ENCODE assay signal across 8 mouse cellular contexts in genomic region chr7:81344544-81345446, GRCm38 (mm10). TPM values are rescaled to one million over a fixed set of nuclear protein-coding genes. Genes with fewer than 3 reads are reported as not detected.
DNase-seq lines count a peak whose midpoint lies in the region; ATAC-seq and TF ChIP-seq lines count a peak whose summit lies in the region.

Gene Rps17, minus strand, starts transcription at chr7:81345254.

- peak within 1 kb of the TSS; percentile 69 for H3K27ac ChIP-seq in forebrain, postnatal 0 days (ENCODE audit: low read depth, low read length)
- H3K27ac ChIP-seq in lung, embryonic 15.5 days = peak within 1 kb of the TSS; percentile 90

- peak within 1 kb of the TSS; percentile 79 for H3K4me2 ChIP-seq in forebrain, postnatal 0 days (ENCODE audit: low read depth)
- H3K4me2 ChIP-seq in lung, embryonic 15.5 days = peak within 1 kb of the TSS; percentile 85

- H3K27me3 ChIP-seq in G1E (ENCODE audit: insufficient read depth, low read length) = peaks cover 13% of the 10 kb centered on the region
- no peaks in the 10 kb centered on the region for H3K27me3 ChIP-seq in forebrain, postnatal 0 days (ENCODE audit: insufficient read depth, low read length)
- peaks cover 5% of the 10 kb centered on the region; the same call in 1 of the 2 replicates for H3K27me3 ChIP-seq in lung, embryonic 15.5 days

- whole genome bisulfite sequencing in forebrain, postnatal 0 days = 1% methylated on average over 85 of the region's 85 CpGs
- WGBS in lung, embryonic 15.5 days = under 1% methylated on average over 85 of the region's 85 CpGs

- H3K36me3 ChIP-seq in G1E (replicated peaks) = peaks cover 49% of the 10 kb centered on the region
- H3K36me3 ChIP-seq in forebrain, postnatal 0 days (ENCODE audit: insufficient read depth) = peaks cover 20% of the 10 kb centered on the region
- H3K36me3 ChIP-seq in lung, embryonic 15.5 days = peaks cover 39% of the 10 kb centered on the region

- no peaks in the 10 kb centered on the region for H3K9me3 ChIP-seq in G1E (replicated peaks)
- no peaks in the 10 kb centered on the region for H3K9me3 ChIP-seq in forebrain, postnatal 0 days (ENCODE audit: low read length)
- no peaks in the 10 kb centered on the region for H3K9me3 ChIP-seq in lung, embryonic 15.5 days

- H3K4me3 ChIP-seq in G1E (ENCODE audit: low read depth, low read length) = peak within 1 kb of the TSS; percentile 91
- peak within 1 kb of the TSS; percentile 84 for H3K4me3 ChIP-seq in forebrain, postnatal 0 days (ENCODE audit: low read depth, low read length)
- H3K4me3 ChIP-seq in lung, embryonic 15.5 days = peak within 1 kb of the TSS; percentile 73

- peak; percentile 67 for TF ChIP-seq CTCF in G1E (IDR thresholded peaks at IDR 0.05; ENCODE audit: low read depth, low read length)
- TF ChIP-seq CTCF in forebrain, postnatal 0 days (IDR thresholded peaks at IDR 0.05; ENCODE audit: low read depth) = peak; percentile 95

- H3K9ac ChIP-seq in forebrain, postnatal 0 days = peak within 1 kb of the TSS; percentile 93
- peak within 1 kb of the TSS; percentile 98 for H3K9ac ChIP-seq in lung, embryonic 15.5 days

- DNase-seq in G1E (ENCODE audit: low spot score) = peak; percentile 82
- DNase-seq in cerebellum, adult 18-20 months = peak; percentile 87 to 99
- peak; percentile 98 for DNase-seq in forebrain, postnatal 0 days
- peak; percentile 99 for DNase-seq in heart, postnatal 4 days
- peak; percentile 91 to 98 for DNase-seq in layer of hippocampus, adult 8-10 months (ENCODE audit: low spot score in 2 of 2)
- DNase-seq in ovary, adult 18-20 months (ENCODE audit: low spot score) = peak; percentile 89
- peak; percentile 96 for DNase-seq in thymus, postnatal 0 days (ENCODE audit: low spot score)

- peaks cover 49% of the 10 kb centered on the region for H3K4me1 ChIP-seq in G1E (ENCODE audit: insufficient read depth, low read depth, low read length)
- no peaks in the 10 kb centered on the region for H3K4me1 ChIP-seq in forebrain, postnatal 0 days (ENCODE audit: insufficient read depth)
- peaks cover 23% of the 10 kb centered on the region for H3K4me1 ChIP-seq in lung, embryonic 15.5 days

- ATAC-seq in G1E (ENCODE audit: extremely low read depth, insufficient number of reproducible peaks, low FRiP score, poor library complexity, severe bottlenecking) = peak; percentile 55
- ATAC-seq in forebrain, postnatal 0 days = peak; percentile 95
- ATAC-seq in lung, embryonic 15.5 days (ENCODE audit: borderline replicate concordance, extremely low read depth, low FRiP score, low TSS enrichment) = peak; percentile 91

RNA-seq across cellular contexts. Expression of gene Rps17, which starts in this region (rescaled TPM):
- total RNA-seq in G1E (2014; fragmentation: Nextera tagmentation) (1,073 and 1,187 TPM in 2 replicates), G1E (2017) (3,077 and 3,504 TPM in 2 replicates)
- 210 and 249 TPM in 2 replicates for polyA plus RNA-seq in G1E (2012)
- total RNA-seq in forebrain, postnatal 0 days (2014; rRNA removed) = 883 and 1,228 TPM in 2 replicates
- polyA plus RNA-seq in forebrain, postnatal 0 days (2015; fragmentation: Nextera tagmentation; extraction: Ambion mirVana) = 706 and 832 TPM in 2 replicates
- 1,000 to 10,000 TPM; 1,107 to 1,128 TPM for total RNA-seq in heart, postnatal 4 days (2021)
- 100 to 1,000 TPM; 559 to 662 (median 611) TPM for total RNA-seq in layer of hippocampus, adult 8-10 months (2022)
- 1,194 and 1,258 TPM in 2 replicates for polyA plus RNA-seq in lung, embryonic 15.5 days (2015; fragmentation: Nextera tagmentation; extraction: Ambion mirVana)
- 1,759 and 1,761 TPM in 2 replicates for polyA plus RNA-seq in thymus, postnatal 0 days (2015; fragmentation: Nextera tagmentation; extraction: Ambion mirVana)

Comparison
In these comparisons a context has a peak if more than half of its experiments do, and no peak if none do; other contexts are left out.
1. Peak in every context shown above with its lines: DNase-seq, ATAC-seq, H3K4me3 ChIP-seq and H3K27ac ChIP-seq.